Mouse (Mus musculus) A20 (cell line): ENCODE results near the gene Abca1.

ENCODE experiments used
- DNase-seq: peaks from one replicate; pipeline ENCODE4 v3.0.0-alpha.2; 2011; ENCODE audit warnings: low read depth, low spot score

Abca1 gene

DNA sequence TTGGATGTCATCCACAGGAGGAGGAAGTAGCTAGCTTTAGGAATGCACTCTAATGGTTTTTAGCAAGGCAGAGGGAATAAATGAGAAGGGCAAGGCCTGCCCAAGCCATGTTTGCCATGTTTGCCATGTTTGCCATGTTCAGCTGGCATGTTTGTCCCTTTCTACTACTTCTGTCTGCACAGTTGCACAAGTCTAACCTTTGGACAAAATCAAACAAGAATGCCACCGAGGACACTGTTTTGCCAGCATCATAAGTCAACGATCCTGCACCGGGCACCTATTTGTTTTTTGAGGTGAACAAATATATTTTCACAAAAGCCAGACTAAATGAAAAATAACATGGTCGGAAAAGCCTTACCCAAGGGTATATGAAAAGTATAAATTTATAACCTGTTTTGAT is 149.8 kb downstream of the Abca1 start:
- DNase-seq, result no peak

DNA sequence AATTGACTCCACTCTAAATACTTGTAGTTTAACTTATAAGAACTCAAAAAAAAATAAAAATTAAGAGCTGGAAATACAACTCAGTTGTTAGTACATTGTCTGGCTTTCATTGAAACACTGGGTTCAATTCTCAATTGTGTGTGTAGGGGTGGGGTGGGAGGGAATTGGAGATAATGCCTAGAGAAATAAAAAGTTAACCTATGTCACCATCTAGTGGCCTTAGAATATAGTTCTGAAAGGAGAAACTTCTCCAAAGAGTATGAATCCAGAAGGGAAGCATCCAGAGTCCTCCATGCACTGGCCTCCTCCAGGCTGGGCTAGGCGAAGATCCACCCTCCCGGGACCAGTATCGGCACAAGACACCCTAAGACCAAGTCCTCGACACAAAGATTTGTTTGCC is 150.5 kb downstream of the Abca1 start:
- peak; percentile 23 for DNase-seq

GRCm38 (mm10) chr4:53000154-53000553 is 159.5 kb downstream of the Abca1 start:
- no peak for DNase-seq

DNA sequence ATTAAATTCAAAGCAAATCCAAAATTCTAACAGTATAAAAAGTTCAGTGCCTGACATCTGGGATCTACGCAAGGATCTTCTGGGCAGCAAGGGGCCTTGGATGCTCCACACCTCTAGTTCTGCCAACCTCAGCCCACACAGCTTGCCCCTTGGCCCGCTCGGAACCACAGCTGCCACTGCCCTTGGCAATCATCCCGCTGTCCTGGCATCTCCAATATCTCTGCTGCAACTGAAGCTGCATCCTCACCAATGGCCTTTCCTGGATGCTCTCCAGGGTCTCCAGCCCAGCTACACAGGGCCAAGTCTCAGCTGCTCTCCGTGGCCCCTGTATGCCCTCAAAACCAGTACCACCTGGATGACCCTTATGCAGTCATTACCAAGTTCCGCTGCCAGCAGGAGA is 160.2 kb downstream of the Abca1 start:
- no peak for DNase-seq

DNA sequence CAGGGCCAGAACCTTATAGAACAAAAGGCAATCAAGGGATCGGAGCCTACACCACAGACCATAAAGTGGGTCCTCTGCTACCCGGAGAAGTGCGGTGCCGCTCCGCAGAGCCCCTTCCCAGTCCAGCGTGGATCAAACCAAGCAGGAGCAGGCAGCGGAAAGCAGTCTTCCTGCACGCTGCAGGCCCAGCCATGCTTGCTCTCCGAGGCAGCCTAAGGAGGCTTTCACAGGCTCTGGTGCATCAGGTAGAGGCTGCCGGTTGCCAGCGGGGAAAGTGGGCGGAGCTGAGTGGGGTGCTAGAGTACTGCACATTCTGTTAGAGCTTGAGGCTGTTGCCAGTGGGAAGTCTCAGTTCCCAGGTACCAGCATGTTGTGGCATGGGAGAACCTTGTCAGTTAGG is 170.4 kb downstream of the Abca1 start, which contains the start of gene Nipsnap3a:
Nipsnap3a (plus strand) TSS at position 25 of the 400 bp plus-strand sequence.
- no peak for DNase-seq

DNA sequence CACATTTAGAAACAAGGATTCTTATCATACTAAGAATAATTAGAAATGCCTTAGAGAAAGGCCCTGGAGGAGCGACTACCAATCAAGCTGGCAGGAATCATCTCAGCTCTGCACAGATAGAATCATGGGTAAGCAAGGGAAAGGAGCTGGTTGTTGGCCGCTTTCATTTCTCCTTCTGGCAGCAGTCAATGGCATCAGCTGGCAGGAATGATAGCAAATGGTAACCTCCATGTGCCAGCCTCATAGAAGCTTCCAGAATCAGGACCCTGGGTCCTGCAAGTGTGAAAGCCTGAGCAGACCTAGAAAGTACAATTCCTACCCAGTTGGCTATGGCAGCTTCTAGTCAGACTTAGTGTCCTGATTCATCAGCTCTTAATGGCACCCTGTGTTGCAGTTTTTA is 173.4 kb downstream of the Abca1 start:
- DNase-seq, result no peak

DNA sequence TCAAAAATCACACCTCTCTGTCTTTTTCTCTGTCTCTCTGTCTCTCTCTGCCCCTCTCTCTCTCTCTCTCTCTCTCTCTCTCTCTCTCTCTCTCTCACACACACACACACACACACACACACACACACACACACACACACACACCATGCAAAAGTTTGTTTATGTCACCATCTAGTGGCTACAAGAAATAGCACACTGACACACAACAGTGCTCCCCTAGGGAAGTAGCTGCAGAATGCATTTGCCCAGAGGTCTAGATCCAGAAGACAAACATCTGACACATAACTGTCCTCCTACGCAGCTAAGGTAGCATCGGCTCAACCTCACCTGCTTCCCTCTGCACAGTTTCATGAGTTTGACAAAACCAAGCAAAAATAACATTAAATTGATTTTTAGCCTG is 174.5 kb downstream of the Abca1 start:
- DNase-seq, result peak; percentile 54
